Mouse (Mus musculus) adrenal gland, postnatal 4 days (tissue): ENCODE data around the gene Chrne. TPM values are rescaled to one million over a fixed set of nuclear protein-coding genes. Genes with fewer than 3 reads are reported as not detected.
A peak's percentile ranks its signal among the peaks of the same experiment; 100 is the strongest.

Experiments used
- DNase-seq, 2 experiments: peaks; one replicate each; pipeline ENCODE4 v3.0.0; 2021 to 2022; ENCODE audit warnings: low spot score in 2 of 2, mixed read lengths in 2 of 2
- long read RNA-seq, 2 experiments: library from polyadenylated mRNA; stranded (forward); transcript quantifications; one replicate each; pipeline ENCODE4 v2.0.0; 2021
- total RNA-seq, 2 experiments: library from RNA; stranded (reverse); gene quantifications; 2 replicates each; pipeline ENCODE4 v1.2.3; 2021

Gene Chrne
- total RNA-seq, result under 1 TPM in 1 of 2 experiments, not detected in 1; 0.36 TPM
- long read RNA-seq, experiment 1, result 0 reads
- long read RNA-seq, experiment 2, result 0 reads

DNA sequence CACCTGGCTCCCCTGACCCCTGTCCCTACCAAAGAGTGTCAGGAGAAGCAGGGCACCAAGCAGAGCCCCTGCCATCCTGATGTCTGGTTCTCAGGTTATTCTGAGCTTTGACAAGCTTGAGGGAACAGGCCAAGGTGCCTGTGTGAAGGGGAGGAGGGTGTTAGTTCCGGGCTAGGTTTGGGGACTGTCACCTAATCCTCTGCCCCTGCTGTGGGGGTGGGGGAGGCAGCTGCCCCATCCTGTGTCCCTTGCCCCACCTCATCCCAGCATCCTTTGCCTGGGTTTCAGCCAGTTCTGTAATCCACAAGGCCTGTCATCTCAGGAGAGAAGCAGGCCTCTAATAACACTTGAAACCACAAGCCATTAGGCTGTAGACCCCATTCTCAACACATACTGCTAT lies at the start of gene Chrne:
Chrne (minus strand) TSS at position 116 of the 400 bp plus-strand sequence.
- DNase-seq, result no peak

DNA sequence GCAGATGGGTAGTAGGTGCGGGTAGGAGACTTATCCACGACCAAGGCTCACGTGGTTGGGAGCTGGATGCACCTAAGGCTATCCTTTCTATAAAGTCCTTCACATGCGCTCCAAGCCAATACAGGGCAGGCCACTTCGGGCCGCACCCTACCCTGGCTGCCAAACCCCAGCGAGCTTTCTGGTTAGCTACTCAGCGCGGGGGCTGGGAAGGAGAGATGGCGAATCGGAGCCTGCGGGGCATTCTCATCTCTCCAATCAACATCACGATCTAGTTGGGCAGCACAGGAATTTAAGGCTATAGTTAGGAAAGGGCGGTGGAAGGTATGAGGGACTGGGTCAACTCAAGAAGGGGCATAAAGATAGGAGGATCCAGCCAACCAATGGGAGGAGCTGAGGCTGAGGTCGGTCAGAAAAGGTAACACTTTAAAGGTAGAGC lies 49.3 kb upstream of the Chrne start:
- peak in 1 of 2 experiments; percentile 54 for DNase-seq

DNA sequence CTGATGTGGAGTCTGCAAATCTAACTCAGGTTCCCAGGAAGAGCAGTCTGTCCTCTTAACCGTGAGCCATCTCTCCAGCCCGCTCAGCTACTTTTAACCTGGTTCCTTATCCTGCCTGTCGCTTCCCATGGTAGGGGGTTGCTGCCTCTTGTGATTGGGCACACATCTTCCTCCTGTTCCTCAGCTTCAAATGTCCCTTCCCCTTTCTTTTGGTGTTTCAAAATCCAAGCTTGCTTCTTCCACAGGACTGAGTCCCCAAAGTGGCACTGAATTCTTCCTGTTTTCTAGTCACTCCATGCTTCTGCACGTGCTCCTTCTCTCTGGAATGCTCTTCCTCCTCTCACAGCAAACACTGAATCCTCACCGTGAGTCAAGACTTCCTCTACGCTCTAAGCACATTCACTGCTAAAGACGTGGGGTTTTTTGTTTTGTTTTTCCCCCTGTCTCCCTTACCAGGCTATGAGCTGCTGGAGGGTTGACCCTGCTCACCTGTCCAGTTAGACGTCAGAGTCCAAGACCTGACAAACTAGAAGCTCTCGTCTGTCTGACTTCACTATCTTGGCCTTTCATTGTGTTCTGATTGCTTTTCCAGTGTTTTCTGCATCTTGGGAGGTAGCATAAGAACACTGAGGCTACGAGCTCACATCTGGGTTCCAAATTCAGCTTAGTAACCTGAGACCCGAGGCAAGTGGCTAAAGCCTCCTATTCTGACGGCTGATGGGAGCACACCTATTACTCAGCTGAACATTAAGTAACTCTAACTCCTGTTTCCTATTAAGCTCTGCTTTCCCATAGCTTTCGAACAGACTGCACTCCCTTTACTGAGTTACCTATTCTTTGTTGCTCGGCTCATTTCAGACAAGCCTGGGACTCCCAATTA lies 48.5 kb upstream of the Chrne start:
- no peak for DNase-seq

DNA sequence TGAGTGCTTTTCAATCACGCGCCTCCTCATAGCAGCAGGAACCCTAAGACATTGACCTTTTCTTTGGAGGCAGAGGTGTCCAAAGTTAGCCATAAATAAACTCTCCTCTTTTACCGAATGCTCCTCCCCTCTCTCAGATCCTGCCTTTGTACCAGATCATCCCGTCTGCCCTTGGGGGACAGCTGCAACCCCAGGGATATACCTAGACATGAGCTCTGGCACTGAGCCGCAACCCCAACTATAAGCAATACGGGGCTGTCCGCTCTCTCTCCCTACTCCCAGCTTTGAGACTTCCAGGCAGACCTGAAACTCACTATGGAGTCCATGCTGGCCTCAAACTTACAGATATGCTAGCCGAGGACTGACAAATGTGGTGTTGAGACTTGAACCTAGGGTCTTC lies 47.7 kb upstream of the Chrne start:
- DNase-seq, result no peak

DNA sequence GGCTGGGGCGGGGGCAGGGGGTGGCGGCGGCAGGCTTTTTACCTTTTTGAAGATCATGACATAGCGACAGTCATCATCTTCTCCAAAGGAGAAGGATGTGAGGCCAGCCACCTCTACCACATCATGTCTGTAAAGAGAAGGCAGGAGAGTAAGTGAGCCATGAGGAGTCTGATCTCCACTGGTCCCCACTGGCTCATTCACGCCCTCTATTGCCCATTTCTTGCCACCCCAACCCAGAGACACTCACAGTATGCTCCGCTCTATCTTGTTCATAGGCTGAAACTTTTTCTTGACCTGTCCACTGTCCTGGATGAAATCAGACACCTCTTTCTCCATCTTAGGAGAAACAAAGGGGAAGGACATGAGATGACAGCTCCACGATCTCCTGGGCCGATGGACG lies 45.7 kb upstream of the Chrne start:
- no peak for DNase-seq

DNA sequence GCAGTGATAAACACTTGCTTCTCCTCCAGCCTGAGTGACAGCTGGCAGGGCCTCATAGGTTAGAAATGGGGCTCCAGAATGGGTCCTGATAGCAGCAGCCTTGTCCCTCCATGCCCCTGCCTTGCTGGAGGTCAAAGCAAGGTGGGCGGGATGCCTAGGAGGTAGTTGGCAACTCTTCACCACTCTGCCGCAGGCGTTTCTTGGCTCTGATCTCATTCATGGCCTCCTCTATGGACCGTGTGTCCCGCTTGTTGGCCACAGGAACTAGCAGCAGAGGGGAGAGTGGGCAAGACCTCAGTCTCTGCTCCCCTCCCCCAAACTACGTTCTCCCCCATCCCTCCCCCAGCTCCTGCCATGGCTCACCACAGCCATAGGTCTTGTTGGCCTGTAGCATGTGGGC lies 44.9 kb upstream of the Chrne start:
- DNase-seq, result no peak

DNA sequence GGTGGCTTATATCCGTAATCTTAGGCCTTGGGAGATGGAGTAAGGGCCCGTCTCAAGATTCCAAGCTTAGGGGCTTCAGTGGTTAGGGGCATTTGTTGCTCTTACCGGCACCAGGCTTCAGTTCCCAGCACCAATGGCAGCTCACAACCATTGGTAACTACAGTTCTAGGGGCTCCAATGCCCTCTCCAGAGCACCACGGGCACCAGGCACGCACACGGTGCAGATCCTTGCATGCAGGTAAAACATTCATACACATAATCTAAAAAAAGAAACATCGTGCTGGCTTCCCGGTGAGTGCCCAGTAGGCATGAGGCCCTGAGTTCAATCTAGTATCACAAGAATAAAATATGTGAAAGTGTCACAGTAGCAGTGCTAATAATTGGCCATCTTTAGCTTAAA lies 44.1 kb upstream of the Chrne start:
- no peak for DNase-seq

DNA sequence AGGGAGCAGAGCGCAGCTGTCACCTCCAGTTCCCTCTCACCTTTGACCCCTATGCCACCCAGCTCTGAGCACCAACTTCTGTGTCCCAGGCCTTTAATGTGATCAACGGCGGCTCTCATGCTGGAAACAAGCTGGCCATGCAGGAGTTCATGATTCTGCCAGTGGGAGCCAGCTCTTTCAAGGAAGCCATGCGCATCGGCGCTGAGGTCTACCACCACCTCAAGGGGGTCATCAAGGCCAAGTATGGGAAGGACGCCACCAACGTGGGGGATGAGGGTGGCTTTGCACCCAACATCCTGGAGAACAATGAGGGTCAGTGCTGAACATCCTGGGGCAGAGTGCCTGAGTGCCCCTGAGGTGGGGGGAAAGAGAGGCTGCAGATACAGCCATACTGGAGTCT lies 41.6 kb upstream of the Chrne start:
- no peak for DNase-seq

DNA sequence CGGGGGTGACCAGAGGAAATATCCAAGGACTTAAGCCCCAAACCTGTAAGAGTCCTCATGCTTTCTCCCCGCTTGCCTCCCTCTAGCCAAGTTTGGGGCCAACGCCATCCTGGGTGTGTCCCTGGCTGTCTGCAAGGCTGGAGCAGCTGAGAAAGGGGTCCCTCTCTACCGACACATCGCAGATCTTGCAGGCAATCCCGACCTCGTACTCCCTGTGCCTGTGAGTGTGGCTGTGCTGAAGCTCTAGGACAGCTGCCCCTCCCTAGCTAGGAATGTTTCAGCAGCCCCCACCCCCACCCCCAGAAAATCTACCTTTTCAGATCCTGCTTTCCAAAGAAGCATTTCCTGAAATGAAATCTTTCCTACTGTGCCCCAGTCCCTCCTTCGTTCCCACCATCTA lies 39.9 kb upstream of the Chrne start:
- no peak for DNase-seq

DNA sequence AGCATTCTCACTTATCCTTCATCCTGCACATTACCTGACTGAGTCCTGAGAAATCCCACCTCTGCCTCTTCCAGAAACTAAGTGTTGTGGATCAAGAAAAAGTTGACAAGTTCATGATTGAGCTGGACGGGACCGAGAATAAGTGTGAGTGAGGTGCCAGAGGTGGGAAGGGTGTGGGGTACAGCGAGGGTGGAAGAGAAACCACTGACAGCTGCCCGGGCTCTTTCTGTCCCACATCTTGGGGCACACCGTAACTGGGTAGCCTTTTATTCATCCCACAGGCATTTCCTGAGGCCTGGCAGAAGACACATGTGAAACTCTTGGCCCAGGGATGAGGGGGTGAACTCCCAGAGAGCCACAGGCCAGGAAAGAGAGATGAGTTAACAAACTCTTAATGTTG lies 39.5 kb upstream of the Chrne start:
- DNase-seq, result no peak

DNA sequence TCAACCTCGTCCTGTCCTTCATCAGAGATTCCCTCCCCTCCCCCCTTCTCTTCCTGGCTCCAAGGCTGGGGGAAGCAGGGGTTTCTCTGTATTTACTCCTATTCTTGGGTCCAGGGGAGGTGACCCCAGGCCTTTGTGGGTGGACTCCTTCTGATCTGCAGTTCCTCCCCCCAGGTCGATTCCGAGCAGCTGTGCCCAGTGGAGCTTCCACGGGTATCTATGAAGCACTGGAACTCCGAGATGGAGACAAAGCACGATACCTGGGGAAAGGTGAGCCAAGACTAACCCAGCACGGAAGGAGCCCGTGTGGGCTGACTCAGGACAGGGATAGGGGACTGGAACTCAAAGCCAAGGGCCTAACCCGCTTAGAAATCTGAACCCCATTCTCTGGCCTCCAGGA lies 39.0 kb upstream of the Chrne start:
- no peak for DNase-seq

DNA sequence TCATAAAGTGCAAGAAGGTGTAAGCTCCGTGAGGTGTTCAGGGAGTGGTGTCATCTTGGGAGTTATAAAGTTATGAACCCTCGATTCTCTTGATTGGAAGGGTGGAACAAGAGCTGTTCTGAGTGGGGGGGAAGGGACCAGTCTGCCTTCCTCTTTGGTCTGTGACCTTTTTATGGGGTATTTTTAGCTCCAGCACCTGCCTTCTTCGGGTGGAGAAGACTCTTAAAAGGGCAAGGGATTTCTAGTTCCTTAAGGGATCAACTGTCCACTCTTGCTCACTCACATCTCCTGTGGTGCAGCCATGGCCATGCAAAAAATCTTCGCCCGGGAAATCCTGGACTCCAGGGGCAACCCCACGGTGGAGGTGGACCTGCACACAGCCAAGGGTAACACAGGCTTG lies 38.6 kb upstream of the Chrne start:
- DNase-seq, result no peak

DNA sequence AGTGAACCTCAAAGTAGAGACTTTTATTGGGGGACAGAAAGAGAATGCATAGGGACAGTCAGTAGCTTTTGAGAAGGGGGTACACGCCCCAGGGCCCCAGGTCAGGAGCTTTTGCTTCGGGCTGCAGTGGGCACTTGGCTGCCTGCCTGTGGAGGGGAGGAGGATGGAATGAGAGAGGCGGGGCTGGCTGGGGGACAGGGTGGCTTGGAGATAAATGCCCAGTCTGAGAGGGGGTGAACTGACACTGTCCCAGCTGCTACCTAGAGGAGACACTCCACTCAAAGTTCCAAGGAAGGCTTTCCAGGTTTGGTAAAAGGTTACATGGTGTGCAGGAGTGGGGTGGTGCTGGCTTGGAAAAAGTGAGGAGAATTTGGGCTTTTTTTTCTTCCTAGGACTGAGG lies 37.9 kb upstream of the Chrne start, which contains the start of gene Eno3:
Eno3 (plus strand) TSS at position 239 of the 400 bp plus-strand sequence.
- no peak for DNase-seq

DNA sequence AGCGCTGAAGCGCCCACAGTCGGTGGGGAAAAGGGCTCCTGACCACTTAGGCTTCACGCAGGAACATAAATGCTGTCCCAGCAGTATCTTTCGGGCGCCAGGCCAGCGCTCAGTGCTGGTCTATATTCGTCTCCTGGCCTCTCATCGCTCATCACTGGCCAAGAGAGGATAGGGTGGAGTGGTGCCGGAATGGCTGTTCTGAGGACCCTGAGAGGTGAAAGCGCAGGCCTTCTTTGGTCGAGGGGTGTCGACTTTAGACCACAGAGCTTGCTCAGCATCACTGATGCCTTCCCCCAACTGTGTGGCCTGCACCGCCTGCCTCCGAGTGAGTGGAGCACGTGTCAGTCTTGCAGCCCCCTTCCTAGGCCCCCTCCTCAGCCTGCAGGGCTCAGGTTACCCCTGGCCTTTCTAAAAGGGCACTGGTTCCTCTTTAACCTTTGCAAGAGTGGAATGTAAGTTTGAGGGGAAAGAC lies 37.5 kb upstream of the Chrne start:
- no peak for DNase-seq

DNA sequence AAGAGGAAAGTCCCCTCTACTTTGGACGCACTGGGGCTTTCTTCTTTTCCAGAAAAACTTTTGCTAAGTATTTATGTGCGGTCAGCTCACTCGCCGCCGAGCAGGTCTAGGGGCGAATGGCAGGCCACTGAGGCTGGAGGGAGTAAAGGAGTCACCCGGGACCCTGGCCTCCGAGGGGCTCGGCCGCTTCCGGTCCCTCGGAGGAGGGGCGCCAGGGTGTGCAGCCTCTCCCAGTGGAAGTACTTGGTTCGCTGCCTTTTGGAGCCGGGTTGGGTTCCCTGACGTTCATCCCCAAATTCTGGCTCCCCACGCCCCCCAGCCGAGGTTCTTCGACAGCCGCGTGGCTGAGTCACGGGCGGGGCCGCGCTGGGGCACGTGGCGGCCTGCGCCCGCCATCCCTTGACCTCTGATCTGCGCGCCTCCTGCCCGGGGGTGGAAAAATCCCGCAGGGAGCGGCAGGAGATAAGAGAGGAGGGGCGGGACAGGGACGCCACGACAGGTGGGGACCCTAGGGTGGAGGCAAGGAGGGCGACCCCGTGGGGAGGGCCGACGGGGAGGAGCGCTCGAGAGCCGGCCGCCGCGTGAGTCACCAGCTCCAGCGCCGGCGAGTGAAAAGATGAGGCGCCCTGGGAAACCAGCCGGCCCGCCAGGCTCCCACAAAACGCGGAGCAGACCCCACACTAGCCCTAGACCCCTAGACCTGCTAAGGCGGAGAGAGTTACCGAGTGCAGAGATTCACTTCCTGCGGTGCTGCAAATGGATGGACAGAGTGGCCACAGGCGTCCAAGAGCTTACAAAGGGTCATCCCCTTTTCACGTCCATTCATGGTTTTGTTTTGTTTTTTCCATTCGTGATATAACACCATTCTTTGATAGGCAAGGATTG lies 36.8 kb upstream of the Chrne start:
- DNase-seq, result peak in 1 of 2 experiments; percentile 50

DNA sequence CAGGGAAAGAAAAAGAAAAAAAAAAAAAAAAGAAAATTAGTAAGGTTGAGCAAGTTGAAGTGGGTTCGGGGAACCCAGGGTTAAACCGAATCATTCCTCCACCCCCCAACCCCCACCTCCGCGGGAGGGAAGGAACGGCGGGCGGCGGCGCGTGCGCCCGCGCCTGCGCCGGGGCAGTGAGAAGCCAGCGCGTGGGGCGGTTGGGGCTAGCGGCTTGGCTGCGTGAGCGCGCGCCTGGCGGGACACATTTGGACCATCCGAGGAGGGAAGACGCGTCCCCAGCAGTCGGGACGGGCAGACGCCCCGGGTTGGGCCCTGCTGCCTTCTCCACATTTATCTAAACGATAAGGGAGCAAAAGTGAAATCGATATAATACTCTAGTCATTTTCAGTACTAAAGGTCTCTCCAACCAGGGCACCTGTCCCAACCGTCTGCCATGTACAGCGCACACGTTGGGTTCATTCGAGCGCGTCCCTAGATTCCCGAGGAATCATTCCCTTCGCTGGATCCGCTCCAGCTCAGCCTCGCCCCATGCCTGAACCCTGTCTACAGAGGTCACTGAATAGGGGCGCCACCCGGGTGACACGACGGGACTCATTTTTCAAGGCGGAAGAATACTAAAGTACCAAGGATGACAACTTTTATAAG lies 36.0 kb upstream of the Chrne start:
- peak; percentile 68 to 78 for DNase-seq

DNA sequence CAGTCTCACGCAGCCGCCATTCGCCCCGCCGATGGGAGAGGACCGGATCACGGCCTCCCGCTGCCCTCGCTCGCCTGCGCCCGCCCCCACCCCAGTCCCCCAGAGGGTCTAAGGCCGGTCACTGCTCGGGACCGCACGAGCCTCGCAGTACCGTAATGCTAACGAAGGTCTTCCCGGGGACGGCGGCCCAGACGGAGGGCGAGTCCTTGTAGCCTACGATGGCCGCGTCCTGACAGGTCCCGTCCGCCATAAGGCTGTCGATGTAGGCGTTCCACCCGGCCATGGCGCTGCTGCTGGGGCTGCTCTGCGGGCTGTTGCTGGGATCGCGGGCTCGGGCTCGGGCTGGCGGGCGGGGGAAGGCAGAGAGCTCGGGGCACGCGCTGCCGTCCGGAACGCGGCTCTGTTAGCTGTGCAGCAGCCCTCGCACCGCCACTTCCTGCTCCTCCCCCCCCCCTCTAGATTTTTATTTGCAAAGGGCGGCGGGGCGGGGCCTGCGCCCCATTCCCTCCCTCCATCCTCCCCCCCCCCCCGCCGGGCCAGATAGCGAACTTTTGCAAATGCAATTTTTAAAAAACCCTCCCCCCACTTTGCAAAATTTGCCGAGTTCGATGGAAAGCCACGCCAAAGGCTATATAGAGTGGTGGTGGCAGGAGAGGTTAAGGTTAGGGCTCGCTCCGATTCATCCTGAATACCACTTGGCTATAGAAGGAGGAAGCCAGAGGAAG lies 35.3 kb upstream of the Chrne start, which contains the start of gene Pfn1:
Pfn1 (minus strand) TSS at position 447 of the 725 bp plus-strand sequence.
- peak; percentile 74 for DNase-seq

DNA sequence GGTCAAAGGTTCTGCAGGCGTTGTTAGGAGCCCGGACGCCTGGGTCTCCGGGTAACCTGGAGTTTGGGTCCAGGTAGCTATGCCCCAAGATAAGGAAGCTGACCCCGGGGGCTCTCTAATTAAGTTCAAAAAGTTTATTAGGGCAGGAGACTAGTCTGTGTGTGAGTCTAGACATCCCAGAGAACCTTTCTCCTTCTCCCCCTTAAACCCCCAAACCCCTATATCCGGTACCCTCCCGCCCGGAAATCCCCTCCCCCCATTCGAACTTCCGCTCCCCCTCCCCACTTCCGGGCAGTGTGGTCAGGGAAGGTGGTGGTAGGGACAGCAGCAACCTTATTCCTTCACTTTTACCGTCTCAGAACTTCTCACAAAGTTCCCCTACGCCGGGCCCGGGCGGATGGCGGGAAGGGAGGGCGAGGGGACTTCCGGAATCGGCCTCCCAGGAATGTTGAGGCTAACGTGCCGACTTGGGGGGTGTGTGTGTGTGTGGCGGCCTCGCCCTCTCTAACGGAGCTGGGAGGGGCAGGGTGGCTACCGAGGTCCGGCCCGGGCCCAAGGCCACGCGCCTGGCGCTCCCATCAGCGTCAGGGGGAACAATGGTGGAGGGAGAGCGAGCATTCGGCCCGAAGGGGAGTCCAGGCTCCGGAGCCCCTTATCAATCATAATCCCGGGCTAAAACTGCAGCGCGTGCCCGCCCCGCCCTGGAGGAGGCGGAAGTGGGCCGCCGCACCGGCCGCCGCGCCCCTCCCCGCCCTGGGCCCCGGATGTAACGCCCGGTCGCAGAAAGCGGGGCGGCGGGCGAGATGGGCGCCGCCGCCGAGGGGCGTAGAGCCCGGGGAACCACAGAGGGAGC lies 34.6 kb upstream of the Chrne start:
- peak in 1 of 2 experiments; percentile 58 for DNase-seq

DNA sequence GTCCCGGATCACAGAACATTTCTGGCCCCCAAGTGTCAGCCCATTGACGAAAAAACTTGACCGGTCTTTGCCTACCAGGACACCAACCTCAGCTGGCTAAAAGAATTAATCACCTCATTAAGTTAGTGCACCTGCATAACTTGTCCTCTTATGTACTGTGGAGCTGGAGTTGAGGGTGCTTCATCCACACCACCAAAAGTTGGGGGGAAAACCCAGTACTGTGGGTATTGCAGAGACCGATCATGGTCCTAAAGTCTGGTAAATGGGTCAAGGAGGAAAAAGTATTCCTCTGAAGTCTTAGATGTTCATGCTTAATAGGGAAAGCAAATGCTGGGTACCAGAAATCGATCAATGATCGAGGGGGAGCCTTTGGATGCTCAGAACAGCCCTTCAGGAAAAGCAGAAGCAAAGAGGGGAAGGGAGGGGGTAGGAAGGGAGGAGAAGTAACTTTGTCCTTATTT lies 33.9 kb upstream of the Chrne start:
- DNase-seq, result no peak
